Comparison of ENCODE assay signal across 13 mouse cellular contexts in the genomic region with DNA sequence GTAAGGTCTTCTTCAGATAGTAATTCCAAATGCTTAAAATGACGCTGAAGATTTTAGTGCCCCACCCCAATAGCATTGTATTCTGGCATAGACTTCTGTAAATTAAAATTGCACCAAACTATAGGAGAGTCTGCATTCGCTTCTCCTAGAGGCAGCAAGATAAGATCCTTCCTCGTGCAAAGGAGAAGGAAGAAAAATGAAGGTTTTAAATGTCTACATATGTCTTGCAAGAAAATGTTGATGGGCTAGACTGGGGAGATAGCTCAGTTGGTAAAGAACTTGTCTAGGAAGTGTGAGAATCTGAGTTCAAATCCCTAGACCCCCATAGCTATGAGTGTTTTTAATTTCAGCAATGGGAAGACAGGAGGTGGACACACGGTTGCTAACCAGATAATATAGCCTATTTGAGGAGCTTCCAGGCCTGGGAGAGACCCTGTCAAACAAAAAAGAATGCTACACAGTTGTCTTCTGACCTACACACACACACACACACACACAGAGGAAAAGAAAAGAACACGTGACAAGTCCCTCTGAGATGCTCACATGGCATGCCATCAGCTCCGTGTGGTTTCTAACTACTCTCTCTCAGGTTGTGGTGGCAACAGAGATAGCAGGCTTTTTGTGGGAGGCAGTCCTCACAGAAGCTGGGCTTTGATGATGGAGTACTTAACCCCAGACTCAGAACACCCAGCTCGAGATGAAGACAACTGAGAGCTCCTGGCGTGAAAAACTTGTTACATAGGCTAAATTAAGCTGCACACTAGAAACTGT. TPM values are rescaled to one million over a fixed set of nuclear protein-coding genes. Genes with fewer than 3 reads are reported as not detected.
DNase-seq lines count a peak whose midpoint lies in the region; ATAC-seq and TF ChIP-seq lines count a peak whose summit lies in the region.
"Had no signal": no experiment of that assay in that cellular context is flagged by ENCODE, and none has a peak within 500 bp of the region (broad histone marks: within the 10 kb centered on the region; RNA-seq: fewer than 3 reads in every experiment).

No protein-coding gene starts in this region.

- intact Hi-C loops in gastrocnemius, adult 2 months (cut with DNase I) = no loop called here

- peak; percentile 78 for ATAC-seq in inflammation-experienced regulatory T-cells, adult 6 months
- ATAC-seq: lung, postnatal 0 days had no signal

- peaks cover 40% of the 10 kb centered on the region for H3K4me1 ChIP-seq in olfactory bulb, adult 2 months (ENCODE audit: control insufficient read depth, insufficient read depth, low read length)

- H3K27ac ChIP-seq in gastrocnemius, adult 2 months = peak overlapping the region; percentile 95
- H3K27ac ChIP-seq in olfactory bulb, adult 2 months (ENCODE audit: insufficient read depth, low read depth, low read length) = peak overlapping the region; percentile 75
- H3K27ac ChIP-seq: embryonic facial prominence, embryonic 15.5 days had no signal

- no peak for DNase-seq in gastrocnemius, adult 2 months
- no peak for DNase-seq in gastrocnemius, postnatal 10 days
- DNase-seq in CD4-positive helper T cell, adult 2 months (ENCODE audit: low read depth, low spot score) = peak; percentile 92
- DNase-seq in cerebellum, adult 18-20 months = no peak
- no peak for DNase-seq in neural tube, embryonic 10.5 days (ENCODE audit: extremely low spot score, low spot score)
- no peak for DNase-seq in testis, postnatal 10 days (ENCODE audit: low spot score)
- DNase-seq: cerebellum, adult 9-10 months; kidney, adult 2 months; layer of hippocampus, adult 9-11 months had no signal

- 52% methylated on average over 8 of the region's 8 CpGs for WGBS in olfactory bulb, adult 2 months

- no peak for TF ChIP-seq POLR2A in olfactory bulb, adult 2 months (IDR thresholded peaks at IDR 0.05; ENCODE audit: insufficient read depth, low read depth, low read length)

- TF ChIP-seq CTCF in gastrocnemius, adult 2 months (IDR thresholded peaks at IDR 0.05) = no peak
- TF ChIP-seq CTCF in olfactory bulb, adult 2 months (IDR thresholded peaks at IDR 0.05; ENCODE audit: insufficient read depth, low read depth, low read length) = no peak

- no peak overlapping the region for H3K4me3 ChIP-seq in gastrocnemius, adult 2 months
- no peak overlapping the region for H3K4me3 ChIP-seq in olfactory bulb, adult 2 months (ENCODE audit: insufficient read depth, low read depth, low read length)
- H3K4me3 ChIP-seq: embryonic facial prominence, embryonic 15.5 days had no signal

RNA-seq across cellular contexts. Expression of gene Stat5b, which starts 26.8 kb away (rescaled TPM):
- 100 to 1,000 TPM; 139 to 145 TPM for total RNA-seq in gastrocnemius, adult 2 months (2021)
- 100 to 1,000 TPM; 107 to 114 TPM for total RNA-seq in gastrocnemius, postnatal 10 days (2021)
- polyA plus RNA-seq in inflammation-experienced regulatory T-cells, adult 6 months (2017; shearing (Covaris generic)) = 10 to 100 TPM; 25.2 to 40.4 (median 33.7) TPM
- polyA plus RNA-seq in olfactory bulb, adult 2 months (2012; ENCODE audit: insufficient read depth, insufficient read length, low replicate concordance, missing spikeins) = 121 TPM in 1 of 2 replicates, not detected in the other

RNA-seq across cellular contexts. Expression of gene Stat5a, which starts 35.4 kb away (rescaled TPM):
- total RNA-seq in gastrocnemius, adult 2 months (2021) = 10 to 100 TPM; 11.7 to 15.8 TPM
- 10 to 100 TPM; 29.6 to 32.7 TPM for total RNA-seq in gastrocnemius, postnatal 10 days (2021)
- 10 to 100 TPM; 31.2 to 34.1 (median 31.3) TPM for polyA plus RNA-seq in inflammation-experienced regulatory T-cells, adult 6 months (2017; shearing (Covaris generic))
- polyA plus RNA-seq in olfactory bulb, adult 2 months (2012; ENCODE audit: insufficient read depth, insufficient read length, low replicate concordance, missing spikeins) = not detected in 2 replicates

RNA-seq across cellular contexts. Expression of gene Ghdc, which starts 53.0 kb away (rescaled TPM):
- 1 to 10 TPM; 4.3 to 6.9 TPM for total RNA-seq in gastrocnemius, adult 2 months (2021)
- total RNA-seq in gastrocnemius, postnatal 10 days (2021) = 1 to 10 TPM; 7.7 to 8.4 TPM
- polyA plus RNA-seq in inflammation-experienced regulatory T-cells, adult 6 months (2017; shearing (Covaris generic)) = 1 to 10 TPM; 1.7 to 2.6 (median 2.1) TPM
- polyA plus RNA-seq in olfactory bulb, adult 2 months (2012; ENCODE audit: insufficient read depth, insufficient read length, low replicate concordance, missing spikeins) = not detected in 2 replicates
